Mouse (Mus musculus) central nervous system, embryonic 14 days (tissue): ENCODE measurements around the gene Olfr1177-ps. TPM values are rescaled to one million over a fixed set of nuclear protein-coding genes. Genes with fewer than 3 reads are reported as not detected.

Experiments
- polyA plus RNA-seq: library from polyadenylated mRNA; depleted of rRNA; stranded (reverse); fragments of >200 nt; gene quantifications from 2 replicates; pipeline ENCODE4 v1.2.3, GENCODE M21; 2012; rRNA removed

Gene Olfr1177-ps
- polyA plus RNA-seq = not detected in 2 replicates

DNA sequence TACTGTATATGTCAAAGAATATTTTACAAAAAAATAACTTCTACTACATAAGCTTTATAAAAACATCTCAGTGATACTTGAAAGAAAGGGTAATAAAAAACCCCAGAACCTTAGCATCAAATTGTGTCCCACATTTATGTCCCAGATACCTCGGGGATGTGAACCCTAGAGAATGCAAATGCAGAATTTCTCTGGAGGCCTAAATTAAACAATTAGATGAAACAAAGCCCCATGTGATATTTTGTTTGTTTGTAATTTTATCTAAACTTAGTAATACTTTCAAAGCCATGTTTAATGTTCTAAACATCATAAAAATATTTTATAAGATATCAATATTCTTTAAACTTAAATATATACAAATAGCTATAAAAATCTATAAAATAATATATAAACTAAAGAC is at the start of gene Olfr1177-ps:
TSS of gene Olfr1177-ps (minus strand) at position 101 of the 400 bp plus-strand sequence.

DNA sequence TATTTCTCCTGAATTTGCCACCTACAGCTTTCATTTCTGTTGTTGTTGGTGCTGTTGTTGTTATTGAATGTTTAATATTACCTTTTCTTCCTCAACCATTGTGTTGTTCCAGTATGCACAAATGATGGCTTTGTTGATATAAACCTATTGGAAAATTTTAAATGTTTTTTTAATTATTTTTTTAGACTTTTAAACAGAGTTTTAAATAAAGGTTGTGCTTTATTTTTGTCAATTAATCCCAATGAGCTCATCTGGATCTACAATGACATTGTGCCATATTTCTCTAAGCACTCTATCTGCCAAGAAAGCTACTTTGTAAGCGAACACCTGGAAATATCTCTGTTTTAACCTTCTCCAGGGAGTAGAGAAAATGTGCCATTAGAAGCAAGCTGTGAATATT is 40.5 kb upstream of the Olfr1177-ps start, which contains the start of gene Olfr1178:
TSS of gene Olfr1178 (plus strand) at position 301 of the 400 bp plus-strand sequence.

GRCm38 (mm10) chr2:88336421-88336820 is 9.9 kb downstream of the Olfr1177-ps start, which contains the start of gene Olfr1176:
Gene Olfr1176 (plus strand): TSS chr2:88336721.

DNA sequence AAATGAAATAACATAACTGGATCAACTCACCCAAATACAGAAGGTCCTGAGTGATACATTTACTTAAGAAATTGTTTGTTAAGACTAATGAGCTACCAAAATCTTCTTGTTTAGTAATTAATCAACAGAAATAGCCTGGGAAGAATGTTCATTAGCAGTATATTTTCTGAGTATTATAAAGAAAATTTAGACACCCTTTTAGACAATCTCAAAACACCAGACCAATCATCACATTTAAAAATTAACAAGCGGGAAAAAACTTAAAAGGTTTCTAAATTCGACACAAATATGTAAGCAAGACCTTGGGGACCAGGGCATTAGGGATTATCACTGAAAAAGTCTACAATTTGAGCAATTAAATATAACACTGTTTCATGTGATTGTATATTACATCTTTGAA is 19.2 kb downstream of the Olfr1177-ps start, which contains the start of gene Olfr1175-ps:
TSS of gene Olfr1175-ps (minus strand) at position 101 of the 400 bp plus-strand sequence.

GRCm38 (mm10) chr2:88315035-88315434 is 31.3 kb downstream of the Olfr1177-ps start, which contains the start of gene Olfr1174-ps:
Gene Olfr1174-ps (minus strand): TSS chr2:88315135.

Other genes starting within 250 kb of the Olfr1177-ps start
- not detected in 2 replicates for gene Olfr1166, start 218.2 kb downstream of the Olfr1177-ps start, polyA plus RNA-seq
- gene Olfr1167, start 191.3 kb downstream of the Olfr1177-ps start, polyA plus RNA-seq = not detected in 2 replicates
- not detected in 2 replicates for gene Olfr1168, start 164.6 kb downstream of the Olfr1177-ps start, polyA plus RNA-seq
- gene Olfr1170, start 118.2 kb downstream of the Olfr1177-ps start, polyA plus RNA-seq = not detected in 2 replicates
- not detected in 2 replicates for gene Olfr1173, start 66.6 kb downstream of the Olfr1177-ps start, polyA plus RNA-seq
- gene Olfr1174-ps, start 31.4 kb downstream of the Olfr1177-ps start, polyA plus RNA-seq = not detected in 2 replicates
- not detected in 2 replicates for gene Olfr1175-ps, start 19.3 kb downstream of the Olfr1177-ps start, polyA plus RNA-seq
- gene Olfr1176, start 9.8 kb downstream of the Olfr1177-ps start, polyA plus RNA-seq = not detected in 2 replicates
- gene Olfr1178, start 40.6 kb upstream of the Olfr1177-ps start, polyA plus RNA-seq = not detected in 2 replicates
- gene Olfr1179, start 60.0 kb upstream of the Olfr1177-ps start, polyA plus RNA-seq = not detected in 2 replicates
- gene Olfr1180, start 72.7 kb upstream of the Olfr1177-ps start, polyA plus RNA-seq = not detected in 2 replicates
- not detected in 2 replicates for gene Olfr1181, start 79.7 kb upstream of the Olfr1177-ps start, polyA plus RNA-seq
- not detected in 2 replicates for gene Gm13757, start 102.6 kb upstream of the Olfr1177-ps start, polyA plus RNA-seq
- not detected in 2 replicates for gene Olfr1183, start 108.4 kb upstream of the Olfr1177-ps start, polyA plus RNA-seq
- not detected in 2 replicates for gene Olfr1184, start 137.1 kb upstream of the Olfr1177-ps start, polyA plus RNA-seq
- gene Olfr1185-ps1, start 146.8 kb upstream of the Olfr1177-ps start, polyA plus RNA-seq = not detected in 2 replicates
- gene Olfr1186, start 172.1 kb upstream of the Olfr1177-ps start, polyA plus RNA-seq = not detected in 2 replicates
- not detected in 2 replicates for gene Olfr1188, start 210.4 kb upstream of the Olfr1177-ps start, polyA plus RNA-seq
- not detected in 2 replicates for gene Olfr1189, start 240.0 kb upstream of the Olfr1177-ps start, polyA plus RNA-seq